Mouse (Mus musculus) limb, embryonic 12.5 days (tissue): ENCODE results near the gene AW549877. TPM values are rescaled to one million over a fixed set of nuclear protein-coding genes. Genes with fewer than 3 reads are reported as not detected.

Source experiments
- ATAC-seq: fragments of 200-750 bp; cut with Nextera tagmentation; 2 replicates; pipeline ENCODE4 v1.8.0; 2017; ENCODE audit warnings: low read depth, moderate TSS enrichment; ENCODE audit not compliant: insufficient number of reproducible peaks, insufficient read depth, low FRiP score, low TSS enrichment
- H3K27ac ChIP-seq: fragments of 300-500 bp; sonication (generic); 2 replicates; pipeline ENCODE4 v1.5.1; 2016; ENCODE audit warnings: mild to moderate bottlenecking, moderate library complexity
- H3K27me3 ChIP-seq: fragments of 300-500 bp; sonication (generic); 2 replicates; pipeline ENCODE4 v1.6.1; 2016; ENCODE audit warnings: mild to moderate bottlenecking, moderate library complexity
- H3K36me3 ChIP-seq: fragments of 300-500 bp; sonication (generic); 2 replicates; pipeline ENCODE4 v1.6.1; 2016; ENCODE audit warnings: mild to moderate bottlenecking, moderate library complexity
- H3K4me1 ChIP-seq: fragments of 300-500 bp; sonication (generic); replicated peaks from 2 replicates; pipeline ENCODE4 v1.6.1; 2016
- H3K4me2 ChIP-seq: fragments of 300-500 bp; sonication (generic); 2 replicates; pipeline ENCODE4 v1.6.1; 2016; ENCODE audit warnings: mild to moderate bottlenecking, moderate library complexity
- H3K4me3 ChIP-seq: fragments of 300-500 bp; sonication (generic); replicated peaks from 2 replicates; pipeline ENCODE4 v1.5.1; 2016; ENCODE audit warnings: mild to moderate bottlenecking
- H3K9ac ChIP-seq: fragments of 300-500 bp; sonication (generic); replicated peaks from 2 replicates; pipeline ENCODE4 v1.6.1; 2016; ENCODE audit warnings: mild to moderate bottlenecking, moderate library complexity
- H3K9me3 ChIP-seq: fragments of 300-500 bp; sonication (generic); 2 replicates; pipeline ENCODE4 v1.6.1; 2016; ENCODE audit warnings: mild to moderate bottlenecking, moderate library complexity
- WGBS: fragments of 180-500 bp; shearing (Covaris S2); methylation state at CpG from one replicate; pipeline ENCODE4 v1.1.7; 2016; 5-methylcytosine and 5-hydroxymethylcytosine counted together
- polyA plus RNA-seq: library from polyadenylated mRNA; unstranded; fragments of >200 nt; fragmentation: Nextera tagmentation; extraction: Ambion mirVana; gene quantifications from 2 replicates; pipeline ENCODE4 v1.2.1, GENCODE M21; 2016

The AW549877 gene
- polyA plus RNA-seq, 1 experiment from 2014 or later, result 35.2 TPM

DNA sequence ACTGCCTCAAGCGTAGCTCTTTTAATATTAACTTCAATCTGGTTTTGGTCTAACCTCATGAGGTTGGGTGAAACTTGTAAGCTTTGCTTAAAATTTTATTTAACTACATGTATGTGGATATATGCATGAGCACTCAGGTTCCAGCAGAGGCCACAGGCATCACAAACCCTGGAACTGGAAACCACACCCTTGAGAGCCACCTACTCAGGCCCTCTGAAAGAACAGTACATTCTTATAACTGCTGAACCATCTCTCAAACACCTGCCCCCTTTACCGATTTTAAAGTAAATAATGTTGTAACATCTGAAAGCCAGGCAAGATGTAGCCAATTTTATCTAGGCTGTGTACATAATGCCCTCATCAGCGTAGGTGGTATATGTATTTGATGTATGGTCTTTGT, 15.7 kb downstream of the AW549877 start:
- Histone ChIP-seq H3K4me1 (no peaks in the 10 kb centered on the region; the same call in 1 of the 2 replicates), H3K9ac (peak overlapping the region; percentile 92; the same call in 1 of the 2 replicates), H3K9me3 (no peaks in the 10 kb centered on the region), H3K27ac (peak overlapping the region; percentile 97), H3K27me3 (no peaks in the 10 kb centered on the region), H3K36me3 (peaks cover 35% of the 10 kb centered on the region), H3K4me3 (peak overlapping the region; percentile 68), H3K4me2 (peak overlapping the region; percentile 65)
- WGBS, result 83% methylated on average over 3 of the region's 3 CpGs
- no peak for ATAC-seq

- H3K4me3 ChIP-seq, result peak within 1 kb of the TSS; percentile 68
- H3K9ac ChIP-seq, result peak within 1 kb of the TSS; percentile 92
- H3K4me1 ChIP-seq, result no peaks in the 10 kb centered on the region; the same call in 1 of the 2 replicates
- peak within 1 kb of the TSS; percentile 65 for H3K4me2 ChIP-seq
- ATAC-seq, result peak; percentile 95
- no peaks in the 10 kb centered on the region for H3K9me3 ChIP-seq
- 2% methylated on average over 61 of the region's 61 CpGs for WGBS
- peak within 1 kb of the TSS; percentile 97 for H3K27ac ChIP-seq
- H3K36me3 ChIP-seq, result peaks cover 32% of the 10 kb centered on the region
- H3K27me3 ChIP-seq, result no peaks in the 10 kb centered on the region
These were observed 16.3 kb downstream of the AW549877 start, which contains the start of gene Fbxo4 for GRCm38 (mm10) chr15:3979061-3979848. TSS of gene Fbxo4 (minus strand) at chr15:3979573.

DNA sequence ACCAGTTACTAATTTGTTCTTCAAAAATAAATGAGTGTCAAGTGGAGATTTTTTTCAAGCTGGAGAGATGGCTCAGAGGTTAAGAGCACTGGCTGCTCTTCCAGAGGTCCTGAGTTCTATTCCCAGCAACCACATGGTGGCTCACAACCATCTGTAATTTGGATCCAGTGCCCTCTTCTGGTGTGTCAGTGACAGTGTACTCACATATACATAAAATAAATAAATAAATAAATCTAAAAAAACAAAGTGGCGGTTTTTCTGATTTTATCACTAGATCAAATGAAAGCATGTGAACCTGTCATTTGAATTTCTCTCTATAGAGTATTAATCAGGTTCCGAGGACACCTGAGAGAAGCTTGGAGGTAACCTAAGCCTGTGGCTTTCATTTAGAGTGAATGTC, 17.3 kb downstream of the AW549877 start:
- no peaks in the 10 kb centered on the region for H3K9me3 ChIP-seq
- peaks cover 22% of the 10 kb centered on the region for H3K36me3 ChIP-seq

GRCm38 (mm10) chr15:3973300-3973699, 22.2 kb downstream of the AW549877 start:
- Histone ChIP-seq H3K27me3 (no peaks in the 10 kb centered on the region), H3K4me3 (no peak overlapping the region), H3K4me1 (no peaks in the 10 kb centered on the region), H3K36me3 (peaks cover 12% of the 10 kb centered on the region), H3K9ac (no peak overlapping the region), H3K4me2 (no peak overlapping the region), H3K9me3 (no peaks in the 10 kb centered on the region), H3K27ac (no peak overlapping the region)
- ATAC-seq, result no peak
- 92% methylated on average over 3 of the region's 3 CpGs for WGBS

More for the DNA sequence above, 17.3 kb downstream of the AW549877 start:
- no peak overlapping the region for H3K9ac ChIP-seq
- no peak for ATAC-seq
- no peaks in the 10 kb centered on the region; the same call in 1 of the 2 replicates for H3K4me1 ChIP-seq
- H3K27ac ChIP-seq, result no peak overlapping the region
- WGBS, result 94% methylated on average over 2 of the region's 2 CpGs
- no peaks in the 10 kb centered on the region for H3K27me3 ChIP-seq
- H3K4me2 ChIP-seq, result no peak overlapping the region
- H3K4me3 ChIP-seq, result no peak overlapping the region

DNA sequence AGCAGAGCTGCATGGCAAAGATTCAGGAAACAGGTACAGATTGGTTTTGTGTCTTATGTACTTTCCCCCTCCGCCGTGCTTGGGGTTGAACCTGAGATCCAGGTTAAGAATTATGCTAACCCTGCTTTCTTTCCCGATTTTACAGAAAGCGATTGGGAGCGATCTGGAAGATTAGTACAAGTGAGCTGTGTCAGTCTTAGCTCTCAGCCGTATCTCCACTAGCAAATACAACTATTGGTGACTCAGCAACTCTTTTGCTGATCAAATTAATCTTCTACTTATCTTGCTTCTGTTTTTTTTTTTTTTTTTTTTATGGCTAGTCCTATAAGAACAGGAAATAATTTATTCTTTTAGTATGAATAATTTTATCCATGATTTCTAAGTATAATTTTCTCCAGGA, 25.4 kb downstream of the AW549877 start:
- no peaks in the 10 kb centered on the region for H3K9me3 ChIP-seq
- peaks cover 15% of the 10 kb centered on the region for H3K36me3 ChIP-seq
- H3K9ac ChIP-seq, result no peak overlapping the region
- 93% methylated on average over 6 of the region's 6 CpGs for WGBS
- no peaks in the 10 kb centered on the region for H3K4me1 ChIP-seq
- no peak for ATAC-seq
- H3K4me2 ChIP-seq, result no peak overlapping the region
- no peaks in the 10 kb centered on the region for H3K27me3 ChIP-seq
- no peak overlapping the region for H3K27ac ChIP-seq
- H3K4me3 ChIP-seq, result no peak overlapping the region

DNA sequence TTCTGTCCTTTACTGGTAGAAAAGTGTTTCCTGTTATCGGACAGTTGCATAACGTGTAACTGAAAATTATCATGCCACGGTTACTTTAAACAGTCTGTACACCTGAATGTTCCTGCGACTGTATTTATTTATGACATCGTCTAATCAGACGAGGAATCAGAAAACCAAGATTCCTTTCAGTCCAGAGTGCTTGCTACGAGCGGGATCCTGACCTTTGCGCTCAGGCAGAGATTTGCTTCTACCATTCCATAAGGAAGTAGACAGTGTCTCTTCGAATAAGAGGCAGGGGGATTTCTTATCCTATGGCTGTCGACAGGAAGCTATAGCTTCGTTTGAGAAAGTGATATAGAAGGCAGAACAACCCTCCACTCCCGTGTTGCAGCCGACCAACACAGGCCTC, 25.8 kb downstream of the AW549877 start:
- Histone ChIP-seq H3K4me2 (no peak overlapping the region), H3K4me3 (no peak overlapping the region), H3K27me3 (no peaks in the 10 kb centered on the region), H3K9me3 (no peaks in the 10 kb centered on the region), H3K9ac (no peak overlapping the region), H3K4me1 (no peaks in the 10 kb centered on the region), H3K27ac (no peak overlapping the region), H3K36me3 (peaks cover 15% of the 10 kb centered on the region)
- ATAC-seq, result no peak
- 91% methylated on average over 14 of the region's 14 CpGs for WGBS

DNA sequence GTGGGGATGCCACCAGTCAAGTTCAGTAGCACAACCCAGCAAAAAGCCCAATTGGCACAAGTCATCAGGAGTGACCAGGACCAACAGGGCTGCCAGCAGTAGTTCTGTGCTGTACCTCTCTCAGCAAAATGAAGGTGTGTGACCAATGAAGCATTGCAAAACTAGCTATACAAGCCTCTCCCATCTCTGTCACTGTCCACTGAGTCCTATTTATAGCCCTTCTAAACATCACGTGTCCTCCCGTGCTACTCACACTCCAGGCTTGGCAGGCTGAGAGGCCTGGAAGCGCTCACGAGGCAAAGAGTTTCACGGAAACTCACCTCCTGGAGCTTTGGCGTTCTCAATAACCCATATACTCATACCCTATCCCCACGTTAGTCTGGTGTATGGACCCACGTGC, 33.3 kb downstream of the AW549877 start:
- no peak overlapping the region for H3K4me2 ChIP-seq
- H3K27me3 ChIP-seq, result no peaks in the 10 kb centered on the region
- H3K4me1 ChIP-seq, result no peaks in the 10 kb centered on the region
- no peak overlapping the region for H3K4me3 ChIP-seq
- H3K36me3 ChIP-seq, result no peaks in the 10 kb centered on the region
- WGBS, result 88% methylated on average over 8 of the region's 8 CpGs
- H3K27ac ChIP-seq, result no peak overlapping the region
- H3K9me3 ChIP-seq, result no peaks in the 10 kb centered on the region
- H3K9ac ChIP-seq, result no peak overlapping the region
- ATAC-seq, result no peak

- ATAC-seq, result no peak
- Histone ChIP-seq H3K4me2 (no peak overlapping the region), H3K27me3 (no peaks in the 10 kb centered on the region), H3K36me3 (no peaks in the 10 kb centered on the region), H3K9me3 (no peaks in the 10 kb centered on the region), H3K4me1 (no peaks in the 10 kb centered on the region), H3K9ac (no peak overlapping the region), H3K27ac (no peak overlapping the region), H3K4me3 (no peak overlapping the region)
- 58% methylated on average over 1 of the region's 1 CpGs for WGBS
These were observed 35.5 kb downstream of the AW549877 start for GRCm38 (mm10) chr15:3960094-3960493.

- no peak overlapping the region for H3K4me3 ChIP-seq
- no peaks in the 10 kb centered on the region for H3K27me3 ChIP-seq
- no peak overlapping the region for H3K4me2 ChIP-seq
- no peak overlapping the region for H3K27ac ChIP-seq
- no peak for ATAC-seq
- 37% methylated on average over 4 of the region's 4 CpGs for WGBS
- H3K36me3 ChIP-seq, result no peaks in the 10 kb centered on the region
- peaks cover 10% of the 10 kb centered on the region; the same call in 1 of the 2 replicates for H3K9me3 ChIP-seq
- no peaks in the 10 kb centered on the region for H3K4me1 ChIP-seq
- no peak overlapping the region for H3K9ac ChIP-seq
These were observed 37.6 kb downstream of the AW549877 start for GRCm38 (mm10) chr15:3957982-3958381.

DNA sequence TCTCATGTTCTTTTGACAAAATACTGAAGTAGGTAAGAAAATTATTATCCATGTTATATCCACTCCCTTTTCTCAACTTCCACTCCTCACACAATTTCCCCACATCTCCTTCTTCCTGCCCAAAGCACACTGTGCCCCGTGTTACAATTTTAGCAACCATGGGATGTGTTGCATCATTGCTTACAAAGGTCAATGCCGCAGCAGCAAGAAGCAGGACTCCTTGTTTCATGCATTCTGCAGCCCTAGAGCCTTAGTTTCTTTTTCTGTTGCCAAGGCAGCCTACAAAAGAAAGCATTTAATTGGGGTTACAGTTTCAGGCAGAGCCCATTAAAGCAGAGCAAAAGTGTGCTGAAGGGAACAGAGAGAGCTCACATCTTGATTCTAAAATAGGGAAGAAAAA, 40.6 kb downstream of the AW549877 start:
- H3K27ac ChIP-seq, result no peak overlapping the region
- H3K9me3 ChIP-seq, result peaks cover 10% of the 10 kb centered on the region; the same call in 1 of the 2 replicates
- H3K4me3 ChIP-seq, result no peak overlapping the region
- H3K36me3 ChIP-seq, result no peaks in the 10 kb centered on the region
- 85% methylated on average over 2 of the region's 2 CpGs for WGBS
- H3K9ac ChIP-seq, result no peak overlapping the region
- ATAC-seq, result no peak
- H3K4me2 ChIP-seq, result no peak overlapping the region
- H3K27me3 ChIP-seq, result no peaks in the 10 kb centered on the region
- no peaks in the 10 kb centered on the region for H3K4me1 ChIP-seq

GRCm38 (mm10) chr15:3938132-3938531, 57.4 kb downstream of the AW549877 start:
- no peak overlapping the region for H3K27ac ChIP-seq
- H3K4me3 ChIP-seq, result no peak overlapping the region
- no peaks in the 10 kb centered on the region for H3K36me3 ChIP-seq
- H3K9me3 ChIP-seq, result no peaks in the 10 kb centered on the region
- ATAC-seq, result no peak
- no peak overlapping the region for H3K4me2 ChIP-seq
- no peaks in the 10 kb centered on the region for H3K27me3 ChIP-seq
- no peak overlapping the region for H3K9ac ChIP-seq
- no peaks in the 10 kb centered on the region for H3K4me1 ChIP-seq
- WGBS, result 87% methylated on average over 2 of the region's 2 CpGs

DNA sequence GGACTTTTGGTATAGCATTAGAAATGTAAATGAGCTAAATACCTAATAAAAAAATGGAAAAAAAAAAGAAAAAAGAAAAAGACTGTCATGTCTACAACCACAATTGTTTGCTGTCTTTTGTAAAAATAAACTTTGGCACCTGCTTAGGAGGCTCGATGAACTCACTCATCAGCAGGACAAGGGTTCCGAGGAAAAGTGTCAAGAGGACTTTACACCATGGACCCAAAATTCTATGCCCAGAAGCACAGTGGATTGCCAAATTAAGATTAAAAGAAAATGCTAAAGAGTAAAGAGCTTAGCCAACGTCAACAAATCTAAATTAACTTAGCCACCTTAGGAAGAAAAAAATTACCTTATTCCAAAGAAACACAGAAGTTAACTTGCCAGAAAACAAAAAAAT, 59.5 kb downstream of the AW549877 start:
- Histone ChIP-seq H3K4me2 (no peak overlapping the region), H3K4me3 (no peak overlapping the region), H3K27ac (no peak overlapping the region), H3K36me3 (no peaks in the 10 kb centered on the region), H3K9me3 (no peaks in the 10 kb centered on the region), H3K27me3 (no peaks in the 10 kb centered on the region), H3K9ac (no peak overlapping the region), H3K4me1 (no peaks in the 10 kb centered on the region)
- ATAC-seq, result no peak
- WGBS, result 83% methylated on average over 3 of the region's 3 CpGs
